In the genomic region with DNA sequence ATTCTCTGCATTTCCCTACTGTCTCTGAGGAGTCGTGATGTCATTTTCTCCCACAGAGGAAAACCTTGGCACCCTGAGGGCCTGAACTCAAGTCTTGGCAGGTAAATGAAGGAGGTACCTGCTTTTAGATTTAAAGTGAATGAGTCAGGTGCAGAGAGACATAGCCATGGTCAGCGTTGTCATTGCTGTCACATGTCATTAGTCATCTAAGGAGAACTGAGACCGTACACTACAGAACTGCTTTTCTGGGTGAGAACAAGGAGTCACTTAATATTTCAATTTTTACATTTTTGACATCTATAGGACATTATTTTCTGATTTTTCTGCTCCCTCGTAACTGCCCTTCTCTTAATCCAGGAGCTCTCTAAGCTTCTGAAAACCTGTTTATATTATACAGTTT, we compare ENCODE assay signal across 12 mouse cellular contexts.
"Had no signal": no experiment of that assay in that cellular context is flagged by ENCODE, and none has a peak within 500 bp of the region (broad histone marks: within the 10 kb centered on the region; RNA-seq: fewer than 3 reads in every experiment).

No protein-coding gene starts in this region.

- H3K9me3 ChIP-seq: limb, embryonic 13.5 days; midbrain, embryonic 12.5 days; neural tube, embryonic 13.5 days had no signal

- H3K9ac ChIP-seq: limb, embryonic 13.5 days; liver, embryonic 14.5 days; midbrain, embryonic 12.5 days; neural tube, embryonic 13.5 days had no signal

- H3K4me1 ChIP-seq: neural tube, embryonic 13.5 days had no signal

- H3K36me3 ChIP-seq: limb, embryonic 13.5 days; midbrain, embryonic 12.5 days; neural tube, embryonic 13.5 days had no signal

- H3K4me3 ChIP-seq: layer of hippocampus, adult 2 months; limb, embryonic 13.5 days; midbrain, embryonic 12.5 days; neural tube, embryonic 13.5 days had no signal

- H3K27me3 ChIP-seq: limb, embryonic 13.5 days; midbrain, embryonic 12.5 days; neural tube, embryonic 13.5 days had no signal

- ATAC-seq: midbrain, embryonic 16.5 days had no signal

- H3K4me2 ChIP-seq: limb, embryonic 13.5 days; midbrain, embryonic 12.5 days; neural tube, embryonic 13.5 days had no signal

- DNase-seq: kidney, adult 11 months; kidney, adult 9 months; kidney, postnatal 36 days; lung, adult 18-20 months; right cerebral cortex, postnatal 14 days had no signal

- H3K27ac ChIP-seq: kidney, postnatal 0 days; layer of hippocampus, adult 2 months; limb, embryonic 13.5 days; liver, embryonic 14.5 days; midbrain, embryonic 12.5 days; neural tube, embryonic 13.5 days had no signal
